Mouse (Mus musculus) liver, embryonic 15.5 days (tissue): ENCODE results near the gene Serpinb6c. TPM values are rescaled to one million over a fixed set of nuclear protein-coding genes. Genes with fewer than 3 reads are reported as not detected.

Source experiments
- ATAC-seq: fragments of 200-750 bp; cut with Nextera tagmentation; 2 replicates; pipeline ENCODE4 v1.8.0; 2017; ENCODE audit warnings: moderate number of reproducible peaks, mild to moderate bottlenecking, moderate library complexity; ENCODE audit not compliant: insufficient read depth
- H3K27ac ChIP-seq: fragments of 300-500 bp; sonication (generic); replicated peaks from 2 replicates; pipeline ENCODE4 v1.5.1; 2015; ENCODE audit warnings: mild to moderate bottlenecking, inconsistent platforms
- H3K27me3 ChIP-seq: fragments of 300-500 bp; sonication (generic); 2 replicates; pipeline ENCODE4 v1.6.1; 2015; ENCODE audit warnings: mild to moderate bottlenecking, inconsistent platforms
- H3K36me3 ChIP-seq: fragments of 300-500 bp; sonication (generic); replicated peaks from 2 replicates; pipeline ENCODE4 v1.6.1; 2015; ENCODE audit warnings: moderate library complexity, mild to moderate bottlenecking, inconsistent platforms
- H3K4me1 ChIP-seq: fragments of 300-500 bp; sonication (generic); replicated peaks from 2 replicates; pipeline ENCODE4 v1.6.1; 2015; ENCODE audit warnings: inconsistent platforms
- H3K4me2 ChIP-seq: fragments of 300-500 bp; sonication (generic); 2 replicates; pipeline ENCODE4 v1.6.1; 2015; ENCODE audit warnings: moderate library complexity, mild to moderate bottlenecking, inconsistent platforms
- H3K4me3 ChIP-seq: fragments of 300-500 bp; sonication (generic); replicated peaks from 2 replicates; pipeline ENCODE4 v1.5.1; 2015; ENCODE audit warnings: mild to moderate bottlenecking, inconsistent platforms
- H3K9ac ChIP-seq: fragments of 300-500 bp; sonication (generic); 2 replicates; pipeline ENCODE4 v1.6.1; 2015; ENCODE audit warnings: moderate library complexity, mild to moderate bottlenecking, inconsistent platforms
- H3K9me3 ChIP-seq: fragments of 300-500 bp; sonication (generic); replicated peaks from 2 replicates; pipeline ENCODE4 v1.6.1; 2016; ENCODE audit warnings: inconsistent platforms
- WGBS: fragments of 180-500 bp; shearing (Covaris S2); methylation state at CpG from one replicate; pipeline ENCODE4 v1.1.7; 2015; ENCODE audit warnings: mixed read lengths; ENCODE audit not compliant: insufficient replicate concordance; 5-methylcytosine and 5-hydroxymethylcytosine counted together
- polyA plus RNA-seq: library from polyadenylated mRNA; unstranded; fragments of >200 nt; fragmentation: Nextera tagmentation; extraction: Ambion mirVana; gene quantifications from 2 replicates; pipeline ENCODE4 v1.2.1, GENCODE M21; 2015

Serpinb6c gene
- polyA plus RNA-seq, 1 experiment from 2014 or later, result not detected

GRCm38 (mm10) chr13:33930912-33931311 is 25.4 kb upstream of the Serpinb6c start:
- H3K4me1 ChIP-seq, result peaks cover 6% of the 10 kb centered on the region; the same call in 1 of the 2 replicates
- H3K27me3 ChIP-seq, result peaks cover 5% of the 10 kb centered on the region; the same call in 1 of the 2 replicates
- no peaks in the 10 kb centered on the region for H3K9me3 ChIP-seq
- no peak overlapping the region for H3K27ac ChIP-seq
- no peak overlapping the region for H3K4me2 ChIP-seq
- ATAC-seq, result no peak
- no peaks in the 10 kb centered on the region for H3K36me3 ChIP-seq
- 67% methylated on average over 3 of the region's 3 CpGs for WGBS
- no peak overlapping the region for H3K9ac ChIP-seq
- H3K4me3 ChIP-seq, result no peak overlapping the region

GRCm38 (mm10) chr13:33930281-33930680 is 24.8 kb upstream of the Serpinb6c start:
- ATAC-seq, result no peak
- H3K36me3 ChIP-seq, result no peaks in the 10 kb centered on the region
- H3K9ac ChIP-seq, result no peak overlapping the region
- H3K4me3 ChIP-seq, result no peak overlapping the region
- H3K4me2 ChIP-seq, result no peak overlapping the region
- H3K27ac ChIP-seq, result no peak overlapping the region
- no peaks in the 10 kb centered on the region for H3K9me3 ChIP-seq
- peaks cover 1% of the 10 kb centered on the region; the same call in 1 of the 2 replicates for H3K27me3 ChIP-seq
- WGBS, result 62% methylated on average over 2 of the region's 2 CpGs
- H3K4me1 ChIP-seq, result peaks cover 1% of the 10 kb centered on the region; the same call in 1 of the 2 replicates

GRCm38 (mm10) chr13:33921699-33922098 is 16.2 kb upstream of the Serpinb6c start:
- Histone ChIP-seq H3K27ac (no peak overlapping the region), H3K9me3 (no peaks in the 10 kb centered on the region), H3K36me3 (peaks cover 4% of the 10 kb centered on the region; the same call in 1 of the 2 replicates), H3K4me3 (no peak overlapping the region), H3K9ac (no peak overlapping the region), H3K4me2 (no peak overlapping the region), H3K27me3 (no peaks in the 10 kb centered on the region), H3K4me1 (no peaks in the 10 kb centered on the region)
- 75% methylated on average over 5 of the region's 5 CpGs for WGBS
- ATAC-seq, result no peak

- Histone ChIP-seq H3K36me3 (peaks cover 4% of the 10 kb centered on the region; the same call in 1 of the 2 replicates), H3K4me3 (no peak overlapping the region), H3K9ac (no peak overlapping the region), H3K4me2 (no peak overlapping the region), H3K9me3 (no peaks in the 10 kb centered on the region), H3K4me1 (no peaks in the 10 kb centered on the region), H3K27me3 (no peaks in the 10 kb centered on the region), H3K27ac (no peak overlapping the region)
- 74% methylated on average over 6 of the region's 6 CpGs for WGBS
- no peak for ATAC-seq
Measured at GRCm38 (mm10) chr13:33921041-33921440, 15.5 kb upstream of the Serpinb6c start.

- Histone ChIP-seq H3K27me3 (no peaks in the 10 kb centered on the region), H3K27ac (no peak overlapping the region), H3K4me2 (no peak overlapping the region), H3K9me3 (no peaks in the 10 kb centered on the region), H3K36me3 (no peaks in the 10 kb centered on the region), H3K4me1 (no peaks in the 10 kb centered on the region), H3K4me3 (no peak overlapping the region), H3K9ac (no peak overlapping the region)
- no peak for ATAC-seq
- WGBS, result 54% methylated on average over 3 of the region's 3 CpGs
Measured at GRCm38 (mm10) chr13:33906821-33907220, 1.3 kb upstream of the Serpinb6c start.

GRCm38 (mm10) chr13:33903290-33903689 is 2.2 kb downstream of the Serpinb6c start:
- 62% methylated on average over 2 of the region's 2 CpGs for WGBS
- no peak for ATAC-seq
- H3K36me3 ChIP-seq, result no peaks in the 10 kb centered on the region
- H3K4me2 ChIP-seq, result no peak overlapping the region
- no peak overlapping the region for H3K4me3 ChIP-seq
- no peak overlapping the region for H3K9ac ChIP-seq
- no peak overlapping the region for H3K27ac ChIP-seq
- no peaks in the 10 kb centered on the region for H3K4me1 ChIP-seq
- no peaks in the 10 kb centered on the region for H3K9me3 ChIP-seq
- H3K27me3 ChIP-seq, result no peaks in the 10 kb centered on the region

- Histone ChIP-seq H3K36me3 (no peaks in the 10 kb centered on the region), H3K4me3 (no peak overlapping the region), H3K4me1 (no peaks in the 10 kb centered on the region), H3K9ac (no peak overlapping the region), H3K27ac (no peak overlapping the region), H3K9me3 (no peaks in the 10 kb centered on the region), H3K4me2 (no peak overlapping the region), H3K27me3 (no peaks in the 10 kb centered on the region)
- no peak for ATAC-seq
- 26% methylated on average over 2 of the region's 2 CpGs for WGBS
Measured at GRCm38 (mm10) chr13:33894207-33894606, 11.3 kb downstream of the Serpinb6c start.

- no peak for ATAC-seq
- no peaks in the 10 kb centered on the region for H3K9me3 ChIP-seq
- H3K9ac ChIP-seq, result no peak within 1 kb of the TSS
- no peak within 1 kb of the TSS for H3K27ac ChIP-seq
- no peaks in the 10 kb centered on the region for H3K4me1 ChIP-seq
- no peaks in the 10 kb centered on the region for H3K36me3 ChIP-seq
- 16% methylated on average over 1 of the region's 1 CpGs for WGBS
- no peak within 1 kb of the TSS for H3K4me3 ChIP-seq
- no peaks in the 10 kb centered on the region for H3K27me3 ChIP-seq
- no peak within 1 kb of the TSS for H3K4me2 ChIP-seq
Measured at GRCm38 (mm10) chr13:33843308-33843707, 62.2 kb downstream of the Serpinb6c start, which contains the start of gene Serpinb6e. Serpinb6e (minus strand) TSS chr13:33843408.

- Histone ChIP-seq H3K4me1 (no peaks in the 10 kb centered on the region), H3K27ac (no peak overlapping the region), H3K9ac (no peak overlapping the region), H3K36me3 (no peaks in the 10 kb centered on the region), H3K9me3 (no peaks in the 10 kb centered on the region), H3K4me3 (no peak overlapping the region), H3K27me3 (no peaks in the 10 kb centered on the region), H3K4me2 (no peak overlapping the region)
- no peak for ATAC-seq
- 48% methylated on average over 2 of the region's 2 CpGs for WGBS
Measured at GRCm38 (mm10) chr13:33830751-33831150, 74.8 kb downstream of the Serpinb6c start.

Other genes starting within 250 kb of the Serpinb6c start
- not detected in 2 replicates for gene Serpinb6d, start 244.3 kb downstream of the Serpinb6c start, polyA plus RNA-seq
- gene Serpinb6e, start 62.3 kb downstream of the Serpinb6c start, polyA plus RNA-seq, result not detected in 2 replicates
- 26.0 and 27.0 TPM in 2 replicates for gene Nqo2, start 59.0 kb upstream of the Serpinb6c start, polyA plus RNA-seq
- 11.6 and 12.5 TPM in 2 replicates for gene Ripk1, start 96.7 kb upstream of the Serpinb6c start, polyA plus RNA-seq
- 15.8 and 16.1 TPM in 2 replicates for gene Serpinb6a, start 97.1 kb upstream of the Serpinb6c start, polyA plus RNA-seq
- 47.6 and 49.2 TPM in 2 replicates for gene Bphl, start 131.9 kb upstream of the Serpinb6c start, polyA plus RNA-seq
- 62.6 and 74.2 TPM in 2 replicates for gene Tubb2a, start 172.3 kb upstream of the Serpinb6c start, polyA plus RNA-seq
- gene Tubb2b, start 224.8 kb upstream of the Serpinb6c start, polyA plus RNA-seq, result 1.1 and 1.4 TPM in 2 replicates